26 mouse cellular contexts compared by ENCODE assay signal in genomic region chr3:136233507-136233906, GRCm38 (mm10).
"Had no signal": no experiment of that assay in that cellular context is flagged by ENCODE, and none has a peak within 500 bp of the region (broad histone marks: within the 10 kb centered on the region; RNA-seq: fewer than 3 reads in every experiment).

No protein-coding gene starts in this region.

- H3K9ac ChIP-seq: embryonic facial prominence, embryonic 12.5 days; embryonic facial prominence, embryonic 13.5 days; embryonic facial prominence, embryonic 15.5 days; forebrain, embryonic 12.5 days; forebrain, embryonic 13.5 days; forebrain, embryonic 15.5 days; forebrain, postnatal 0 days had no signal

- H3K4me2 ChIP-seq: embryonic facial prominence, embryonic 12.5 days; embryonic facial prominence, embryonic 13.5 days; embryonic facial prominence, embryonic 15.5 days; forebrain, embryonic 12.5 days; forebrain, embryonic 13.5 days; forebrain, embryonic 15.5 days had no signal

- H3K36me3 ChIP-seq: embryonic facial prominence, embryonic 10.5 days; embryonic facial prominence, embryonic 12.5 days; embryonic facial prominence, embryonic 13.5 days; embryonic facial prominence, embryonic 15.5 days; forebrain, embryonic 10.5 days; forebrain, embryonic 12.5 days; forebrain, embryonic 15.5 days had no signal

- DNase-seq: cerebellum, adult 9-11 months; cerebellum, postnatal 10 days; cerebellum, postnatal 14 days; cerebellum, postnatal 25 days; cerebellum, postnatal 36 days; embryo, embryonic 11 days; forebrain, postnatal 0 days; gastrocnemius, adult 2 months; gastrocnemius, postnatal 10 days; gastrocnemius, postnatal 14 days; gastrocnemius, postnatal 25 days; gastrocnemius, postnatal 36 days; heart, adult 11 months; heart, adult 18-20 months; heart, adult 2 months had no signal

- ATAC-seq: forebrain, embryonic 13.5 days; forebrain, embryonic 14.5 days; forebrain, embryonic 15.5 days; forebrain, embryonic 16.5 days; forebrain, postnatal 0 days had no signal

- H3K9me3 ChIP-seq: embryonic facial prominence, embryonic 10.5 days; embryonic facial prominence, embryonic 12.5 days; embryonic facial prominence, embryonic 13.5 days; embryonic facial prominence, embryonic 15.5 days; forebrain, embryonic 10.5 days; forebrain, embryonic 12.5 days; forebrain, embryonic 13.5 days; forebrain, embryonic 15.5 days had no signal

- H3K4me1 ChIP-seq: embryonic facial prominence, embryonic 10.5 days; embryonic facial prominence, embryonic 12.5 days; embryonic facial prominence, embryonic 13.5 days; embryonic facial prominence, embryonic 15.5 days; forebrain, embryonic 10.5 days; forebrain, embryonic 12.5 days; forebrain, embryonic 13.5 days; forebrain, embryonic 15.5 days had no signal

- H3K4me3 ChIP-seq: embryonic facial prominence, embryonic 10.5 days; embryonic facial prominence, embryonic 12.5 days; embryonic facial prominence, embryonic 13.5 days; embryonic facial prominence, embryonic 15.5 days; erythroblast, embryonic 14.5 days; forebrain, embryonic 10.5 days; forebrain, embryonic 12.5 days; forebrain, embryonic 13.5 days; forebrain, embryonic 15.5 days; gastrocnemius, adult 2 months; heart, adult 2 months had no signal

- H3K27me3 ChIP-seq: embryonic facial prominence, embryonic 12.5 days; embryonic facial prominence, embryonic 13.5 days; embryonic facial prominence, embryonic 15.5 days; forebrain, embryonic 12.5 days; forebrain, embryonic 13.5 days; forebrain, embryonic 15.5 days had no signal

- H3K27ac ChIP-seq: embryonic facial prominence, embryonic 10.5 days; embryonic facial prominence, embryonic 12.5 days; embryonic facial prominence, embryonic 13.5 days; embryonic facial prominence, embryonic 15.5 days; forebrain, embryonic 10.5 days; forebrain, embryonic 12.5 days; forebrain, embryonic 13.5 days; forebrain, embryonic 15.5 days; gastrocnemius, adult 2 months; heart, adult 2 months had no signal
